Mouse (Mus musculus): Measurements from ENCODE around the gene Pnmal2. TPM values are rescaled to one million over a fixed set of nuclear protein-coding genes. Genes with fewer than 3 reads are reported as not detected.

The Pnmal2 gene
- polyA plus RNA-seq, 1 experiment from 2014 or later = 59.5 TPM

- 73% methylated on average over 11 of the region's 11 CpGs for WGBS
- Histone ChIP-seq H3K9ac (peak overlapping the region; percentile 10), H3K27ac (no peak overlapping the region)
These were observed 35.6 kb upstream of the Pnmal2 start for GRCm38 (mm10) chr7:16908859-16909258.

GRCm38 (mm10) chr7:16909909-16910308 is 34.6 kb upstream of the Pnmal2 start:
- WGBS = 66% methylated on average over 10 of the region's 10 CpGs
- peaks cover 11% of the 10 kb centered on the region for H3K36me3 ChIP-seq (ENCODE audit: poor library complexity, severe bottlenecking)

More at GRCm38 (mm10) chr7:16908859-16909258, 35.6 kb upstream of the Pnmal2 start:
- Histone ChIP-seq H3K4me1 (peaks cover 3% of the 10 kb centered on the region; the same call in 1 of the 2 replicates), H3K4me3 (no peak overlapping the region), H3K27me3 (no peaks in the 10 kb centered on the region), H3K4me2 (no peak overlapping the region), H3K36me3 (ENCODE audit: poor library complexity, severe bottlenecking) (0 out of 2 replicates have a peak, but pooled peaks cover under 1% of the 10 kb centered on the region), H3K9me3 (replicated peaks) (no peaks in the 10 kb centered on the region)
- no peak for ATAC-seq

GRCm38 (mm10) chr7:16911904-16912303 is 32.6 kb upstream of the Pnmal2 start:
- 95% methylated on average over 3 of the region's 3 CpGs for WGBS
- H3K36me3 ChIP-seq (ENCODE audit: poor library complexity, severe bottlenecking) = peaks cover 31% of the 10 kb centered on the region
- no peak for ATAC-seq

More at GRCm38 (mm10) chr7:16909909-16910308, 34.6 kb upstream of the Pnmal2 start:
- no peak for ATAC-seq
- Histone ChIP-seq H3K9ac (no peak overlapping the region), H3K4me3 (no peak overlapping the region), H3K4me2 (no peak overlapping the region), H3K4me1 (peaks cover 3% of the 10 kb centered on the region; the same call in 1 of the 2 replicates), H3K27ac (no peak overlapping the region), H3K9me3 (replicated peaks) (no peaks in the 10 kb centered on the region), H3K27me3 (no peaks in the 10 kb centered on the region)

GRCm38 (mm10) chr7:16912360-16912759 is 32.1 kb upstream of the Pnmal2 start:
- H3K4me2 ChIP-seq = no peak overlapping the region
- peaks cover 35% of the 10 kb centered on the region for H3K36me3 ChIP-seq (ENCODE audit: poor library complexity, severe bottlenecking)
- no peak overlapping the region for H3K4me3 ChIP-seq
- no peaks in the 10 kb centered on the region for H3K9me3 ChIP-seq (replicated peaks)
- no peak for ATAC-seq
- no peak overlapping the region for H3K9ac ChIP-seq
- WGBS = 88% methylated on average over 6 of the region's 6 CpGs
- no peaks in the 10 kb centered on the region for H3K27me3 ChIP-seq
- no peaks in the 10 kb centered on the region for H3K4me1 ChIP-seq
- no peak overlapping the region for H3K27ac ChIP-seq

More at GRCm38 (mm10) chr7:16911904-16912303, 32.6 kb upstream of the Pnmal2 start:
- no peak overlapping the region for H3K9ac ChIP-seq
- no peaks in the 10 kb centered on the region for H3K9me3 ChIP-seq (replicated peaks)
- H3K27me3 ChIP-seq = no peaks in the 10 kb centered on the region
- no peaks in the 10 kb centered on the region for H3K4me1 ChIP-seq
- H3K4me2 ChIP-seq = no peak overlapping the region
- no peak overlapping the region for H3K4me3 ChIP-seq
- H3K27ac ChIP-seq = no peak overlapping the region

- Histone ChIP-seq H3K27me3 (no peaks in the 10 kb centered on the region), H3K27ac (no peak overlapping the region), H3K9ac (no peak overlapping the region), H3K4me1 (peaks cover 9% of the 10 kb centered on the region; the same call in 1 of the 2 replicates), H3K9me3 (replicated peaks) (no peaks in the 10 kb centered on the region), H3K36me3 (ENCODE audit: poor library complexity, severe bottlenecking) (peaks cover 51% of the 10 kb centered on the region), H3K4me2 (no peak overlapping the region), H3K4me3 (no peak overlapping the region)
- peak; percentile 68 for ATAC-seq
- 41% methylated on average over 10 of the region's 10 CpGs for WGBS
These were observed 30.6 kb upstream of the Pnmal2 start for GRCm38 (mm10) chr7:16913806-16914452.

GRCm38 (mm10) chr7:16914453-16915343 is 29.8 kb upstream of the Pnmal2 start:
- no peaks in the 10 kb centered on the region for H3K9me3 ChIP-seq (replicated peaks)
- H3K36me3 ChIP-seq (ENCODE audit: poor library complexity, severe bottlenecking) = peaks cover 59% of the 10 kb centered on the region
- H3K4me3 ChIP-seq = no peak overlapping the region
- H3K4me1 ChIP-seq = peaks cover 16% of the 10 kb centered on the region
- H3K4me2 ChIP-seq = no peak overlapping the region
- H3K27ac ChIP-seq = no peak overlapping the region
- H3K9ac ChIP-seq = no peak overlapping the region
- WGBS = 87% methylated on average over 18 of the region's 18 CpGs
- no peaks in the 10 kb centered on the region for H3K27me3 ChIP-seq
- ATAC-seq = peak; percentile 13; the same call in 1 of the 2 replicates

- 92% methylated on average over 32 of the region's 32 CpGs for WGBS
- no peak for ATAC-seq
These were observed 28.8 kb upstream of the Pnmal2 start for GRCm38 (mm10) chr7:16915461-16916340.

GRCm38 (mm10) chr7:16916342-16917265 is 27.9 kb upstream of the Pnmal2 start:
- no peak overlapping the region for H3K27ac ChIP-seq
- WGBS = 87% methylated on average over 30 of the region's 30 CpGs
- ATAC-seq = no peak
- H3K27me3 ChIP-seq = no peaks in the 10 kb centered on the region
- H3K36me3 ChIP-seq (ENCODE audit: poor library complexity, severe bottlenecking) = peaks cover 64% of the 10 kb centered on the region
- no peaks in the 10 kb centered on the region for H3K9me3 ChIP-seq (replicated peaks)
- no peak overlapping the region for H3K4me3 ChIP-seq
- peaks cover 35% of the 10 kb centered on the region for H3K4me1 ChIP-seq
- no peak overlapping the region for H3K9ac ChIP-seq
- H3K4me2 ChIP-seq = no peak overlapping the region

More at GRCm38 (mm10) chr7:16915461-16916340, 28.8 kb upstream of the Pnmal2 start:
- Histone ChIP-seq H3K4me2 (no peak overlapping the region), H3K4me1 (peaks cover 26% of the 10 kb centered on the region), H3K27me3 (no peaks in the 10 kb centered on the region), H3K9me3 (replicated peaks) (no peaks in the 10 kb centered on the region), H3K9ac (no peak overlapping the region), H3K36me3 (ENCODE audit: poor library complexity, severe bottlenecking) (peaks cover 59% of the 10 kb centered on the region), H3K4me3 (no peak overlapping the region), H3K27ac (no peak overlapping the region)

- Histone ChIP-seq H3K9ac (no peak overlapping the region), H3K27ac (no peak overlapping the region), H3K4me1 (peaks cover 43% of the 10 kb centered on the region), H3K4me3 (no peak overlapping the region), H3K4me2 (no peak overlapping the region), H3K9me3 (replicated peaks) (no peaks in the 10 kb centered on the region), H3K36me3 (ENCODE audit: poor library complexity, severe bottlenecking) (peaks cover 64% of the 10 kb centered on the region), H3K27me3 (no peaks in the 10 kb centered on the region)
- ATAC-seq = no peak
- WGBS = 88% methylated on average over 11 of the region's 11 CpGs
These were observed 27.0 kb upstream of the Pnmal2 start for GRCm38 (mm10) chr7:16917447-16917846.

- Histone ChIP-seq H3K9me3 (replicated peaks) (no peaks in the 10 kb centered on the region), H3K4me3 (no peak overlapping the region), H3K4me1 (peaks cover 49% of the 10 kb centered on the region), H3K4me2 (no peak overlapping the region), H3K9ac (no peak overlapping the region), H3K36me3 (ENCODE audit: poor library complexity, severe bottlenecking) (peaks cover 64% of the 10 kb centered on the region), H3K27ac (no peak overlapping the region), H3K27me3 (no peaks in the 10 kb centered on the region)
- ATAC-seq = no peak
- WGBS = 83% methylated on average over 9 of the region's 9 CpGs
These were observed 26.5 kb upstream of the Pnmal2 start for GRCm38 (mm10) chr7:16918014-16918413.

- Histone ChIP-seq H3K4me1 (peaks cover 50% of the 10 kb centered on the region), H3K27me3 (no peaks in the 10 kb centered on the region), H3K4me3 (no peak overlapping the region), H3K36me3 (ENCODE audit: poor library complexity, severe bottlenecking) (peaks cover 64% of the 10 kb centered on the region), H3K9me3 (replicated peaks) (no peaks in the 10 kb centered on the region), H3K4me2 (no peak overlapping the region), H3K27ac (no peak overlapping the region), H3K9ac (0 out of 2 replicates have a peak overlapping the region, but pooled peaks have one; percentile 21)
- WGBS = 80% methylated on average over 3 of the region's 3 CpGs
- ATAC-seq = no peak
These were observed 25.8 kb upstream of the Pnmal2 start for GRCm38 (mm10) chr7:16918670-16919069.
